Mouse (Mus musculus) monocyte, adult 2 months (primary cell): Measurements from ENCODE around the gene Abcb1b.
A peak's percentile ranks its signal among the peaks of the same experiment; 100 is the strongest.
"Not testable (repeated sequence)": the region's sequence is repeated elsewhere in the genome, so short reads cannot be mapped to it uniquely, and the experiment has no call there.

Experiments
- DNase-seq, 2 experiments: peaks; one replicate each; pipeline ENCODE4 v3.0.0; 2022; ENCODE audit warnings: low spot score in 2 of 2, low read depth in 1 of 2

Gene Abcb1b

DNA sequence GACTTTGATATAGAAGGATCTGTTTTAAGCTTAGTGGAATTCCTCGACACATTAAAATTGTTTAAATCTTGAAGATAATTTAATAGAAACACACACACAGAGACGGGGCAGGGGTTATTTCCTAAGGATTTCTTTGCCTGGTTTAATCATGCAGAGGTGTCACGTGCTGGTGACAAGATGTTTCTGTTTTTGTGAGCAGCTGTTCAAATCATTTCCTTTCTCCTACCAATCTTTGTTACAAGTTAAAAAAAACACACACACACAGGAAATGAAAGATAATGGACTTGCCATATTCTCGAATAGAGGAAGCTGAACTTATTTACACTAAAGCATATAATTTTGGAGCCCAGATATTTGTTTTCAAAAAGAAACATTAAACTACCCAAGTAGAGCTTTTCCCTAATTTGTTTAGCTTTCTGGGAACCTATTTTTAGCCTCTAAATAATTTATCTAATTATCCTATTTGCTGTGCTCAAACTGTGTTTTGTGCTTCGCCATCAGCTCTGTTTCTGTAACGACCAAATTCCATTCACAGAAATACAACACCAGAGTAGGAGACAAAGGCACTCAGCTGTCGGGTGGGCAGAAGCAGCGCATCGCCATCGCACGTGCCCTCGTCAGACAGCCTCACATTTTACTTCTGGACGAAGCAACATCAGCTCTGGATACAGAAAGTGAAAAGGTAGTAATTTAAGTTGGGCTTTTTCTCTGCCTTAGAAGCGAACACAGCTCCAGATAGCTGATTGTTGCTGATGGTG is 65.8 kb downstream of the Abcb1b start:
- DNase-seq, result no peak

DNA sequence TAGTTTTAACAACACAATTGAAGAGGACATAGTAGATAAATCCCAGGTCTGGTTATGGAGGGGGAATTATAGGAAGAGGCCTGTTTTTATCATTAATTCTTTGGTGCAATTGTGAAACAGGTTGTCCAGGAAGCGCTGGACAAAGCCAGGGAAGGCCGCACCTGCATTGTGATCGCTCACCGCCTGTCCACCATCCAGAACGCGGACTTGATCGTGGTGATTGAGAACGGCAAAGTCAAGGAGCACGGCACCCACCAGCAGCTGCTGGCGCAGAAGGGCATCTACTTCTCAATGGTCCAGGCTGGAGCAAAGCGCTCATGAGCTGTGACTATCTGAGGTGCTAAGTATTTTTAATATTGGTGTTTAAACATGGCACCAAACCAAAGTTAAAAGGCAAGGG is 67.7 kb downstream of the Abcb1b start:
- not testable (repeated sequence) for DNase-seq

DNA sequence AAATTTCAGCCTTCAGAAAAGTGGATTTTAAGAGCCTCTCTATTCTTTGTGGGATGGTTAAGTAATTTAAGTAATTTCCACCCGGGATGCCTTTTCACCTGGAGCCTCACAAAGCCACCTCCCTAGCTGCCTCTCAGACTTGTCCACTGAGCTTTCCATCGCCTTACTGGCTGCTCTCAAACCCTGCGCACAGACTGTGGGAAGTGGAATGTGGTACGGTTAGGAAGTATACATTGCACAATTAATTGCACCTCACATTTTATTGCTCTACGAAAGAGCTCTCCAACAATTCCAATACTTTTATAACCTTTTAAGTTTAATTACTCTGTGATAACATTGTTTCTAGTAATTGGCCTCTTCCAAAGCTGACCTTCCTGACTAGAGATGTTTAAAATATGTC is 68.4 kb downstream of the Abcb1b start:
- DNase-seq, result no peak

DNA sequence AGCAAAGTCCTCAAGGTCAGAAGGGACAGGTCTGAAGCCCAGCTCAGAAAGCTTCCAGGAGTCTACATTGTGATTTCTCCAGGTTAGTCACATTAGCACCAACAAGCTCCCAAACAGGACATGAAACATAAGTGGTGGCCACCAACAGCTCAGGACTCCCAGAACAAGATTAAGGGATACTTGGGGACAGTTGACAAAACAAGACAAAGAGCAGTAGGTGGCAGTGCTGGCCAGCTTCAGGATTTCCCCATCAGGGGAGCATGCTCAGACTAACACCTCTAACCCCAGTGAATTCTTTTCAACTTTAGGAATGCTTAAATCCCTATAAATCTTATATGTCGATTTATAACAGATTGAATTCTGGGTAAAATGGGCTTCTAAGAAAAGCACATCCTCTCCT is 70.1 kb downstream of the Abcb1b start:
- no peak for DNase-seq

DNA sequence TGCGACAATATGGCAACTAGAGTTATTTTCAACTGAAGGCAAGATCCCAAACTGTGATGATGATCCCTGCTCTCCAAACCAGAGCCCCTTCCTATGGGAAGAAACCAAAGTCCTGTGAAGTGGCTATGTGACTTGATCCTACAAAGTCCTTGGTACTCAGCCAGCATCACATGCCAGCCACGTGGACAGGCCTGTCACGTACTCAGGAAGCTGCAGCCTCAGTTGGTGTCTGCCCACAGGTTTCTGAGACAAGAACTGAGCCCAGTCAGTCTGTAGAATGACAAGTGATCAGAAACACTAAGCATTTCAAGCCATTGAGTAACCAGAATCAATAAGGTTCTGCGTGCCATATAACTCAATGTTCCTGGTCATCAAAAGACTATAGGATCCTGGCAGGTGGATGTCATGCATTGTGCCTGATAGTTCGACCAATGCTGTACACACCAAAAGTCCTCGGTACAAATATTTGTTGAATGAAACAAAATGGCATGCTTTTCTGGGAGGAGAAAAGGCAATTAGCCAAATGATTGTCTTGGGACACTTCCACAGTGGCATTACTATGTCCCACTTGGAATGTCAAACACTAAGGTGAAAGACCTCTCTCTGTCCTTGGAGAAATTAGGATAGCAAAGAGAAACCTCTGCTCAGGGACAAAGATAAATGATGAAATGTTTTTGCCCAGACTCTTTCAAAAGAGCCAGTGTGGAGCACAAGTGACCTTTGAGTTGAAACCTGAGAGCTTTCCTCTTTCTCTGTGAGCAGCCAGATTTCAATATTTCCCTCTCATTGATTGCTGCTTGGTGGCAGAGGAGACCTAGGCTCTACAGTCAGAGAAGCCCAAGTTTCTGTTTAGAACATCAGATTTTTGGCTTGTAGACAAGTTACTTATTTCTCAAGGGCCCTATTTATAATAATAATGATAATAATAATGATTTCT is 75.3 kb downstream of the Abcb1b start:
- no peak for DNase-seq

DNA sequence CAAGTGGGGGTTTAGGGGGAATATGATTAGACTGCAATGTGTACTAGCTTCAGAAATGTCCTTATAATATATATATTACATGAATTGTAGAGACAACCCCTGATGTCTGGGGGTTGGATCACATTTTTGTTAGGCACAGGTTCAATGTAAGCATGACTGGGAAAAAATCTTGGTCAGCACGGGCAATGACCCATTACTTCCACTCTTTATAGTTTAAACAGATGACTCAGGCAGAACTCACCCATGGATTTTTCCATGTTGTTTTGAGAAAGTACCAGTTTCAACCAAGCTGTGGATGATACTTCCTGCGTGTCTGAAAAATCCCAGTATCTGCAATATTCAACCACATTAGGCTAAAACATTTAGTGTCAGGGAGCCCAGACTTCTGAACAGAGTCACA is 79.1 kb downstream of the Abcb1b start:
- DNase-seq, result no peak

DNA sequence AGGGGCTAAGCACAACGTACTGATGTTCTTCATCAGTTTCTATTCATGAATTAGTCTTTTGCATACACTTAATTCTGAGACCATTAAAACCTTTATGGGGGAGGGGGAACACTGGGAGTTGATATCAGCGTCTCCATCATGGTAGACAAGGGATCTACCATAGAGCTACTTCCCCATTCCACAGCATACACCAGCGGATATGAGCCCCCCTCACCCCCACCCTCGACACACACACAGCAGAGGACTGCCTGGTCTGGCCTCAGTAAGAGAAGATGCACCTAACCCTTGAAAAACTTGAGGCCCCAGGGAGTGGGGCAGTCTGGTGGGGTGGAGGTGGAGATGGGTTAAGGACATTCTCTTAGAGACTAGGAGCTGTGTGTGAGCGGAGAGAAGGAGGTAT is 79.9 kb downstream of the Abcb1b start:
- no peak for DNase-seq

DNA sequence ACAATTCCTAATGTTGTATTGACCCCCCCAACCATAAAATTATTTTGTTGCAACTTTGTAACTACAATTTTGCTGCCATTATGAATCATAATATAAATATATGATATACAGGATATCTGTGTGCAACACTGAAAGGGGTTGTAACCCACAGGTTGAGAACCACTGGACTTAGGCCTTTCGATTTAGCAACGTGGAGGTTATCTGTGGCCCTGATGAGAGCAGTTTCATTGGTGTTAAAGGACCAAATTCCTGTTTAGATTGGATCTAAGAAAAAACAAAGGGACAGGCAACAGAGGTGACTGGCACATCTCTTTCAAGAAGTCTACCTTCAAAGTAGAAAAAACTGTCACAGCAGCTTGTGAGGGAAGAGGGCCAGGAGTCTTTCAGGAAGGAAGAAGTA is 87.9 kb downstream of the Abcb1b start:
- DNase-seq, result no peak

DNA sequence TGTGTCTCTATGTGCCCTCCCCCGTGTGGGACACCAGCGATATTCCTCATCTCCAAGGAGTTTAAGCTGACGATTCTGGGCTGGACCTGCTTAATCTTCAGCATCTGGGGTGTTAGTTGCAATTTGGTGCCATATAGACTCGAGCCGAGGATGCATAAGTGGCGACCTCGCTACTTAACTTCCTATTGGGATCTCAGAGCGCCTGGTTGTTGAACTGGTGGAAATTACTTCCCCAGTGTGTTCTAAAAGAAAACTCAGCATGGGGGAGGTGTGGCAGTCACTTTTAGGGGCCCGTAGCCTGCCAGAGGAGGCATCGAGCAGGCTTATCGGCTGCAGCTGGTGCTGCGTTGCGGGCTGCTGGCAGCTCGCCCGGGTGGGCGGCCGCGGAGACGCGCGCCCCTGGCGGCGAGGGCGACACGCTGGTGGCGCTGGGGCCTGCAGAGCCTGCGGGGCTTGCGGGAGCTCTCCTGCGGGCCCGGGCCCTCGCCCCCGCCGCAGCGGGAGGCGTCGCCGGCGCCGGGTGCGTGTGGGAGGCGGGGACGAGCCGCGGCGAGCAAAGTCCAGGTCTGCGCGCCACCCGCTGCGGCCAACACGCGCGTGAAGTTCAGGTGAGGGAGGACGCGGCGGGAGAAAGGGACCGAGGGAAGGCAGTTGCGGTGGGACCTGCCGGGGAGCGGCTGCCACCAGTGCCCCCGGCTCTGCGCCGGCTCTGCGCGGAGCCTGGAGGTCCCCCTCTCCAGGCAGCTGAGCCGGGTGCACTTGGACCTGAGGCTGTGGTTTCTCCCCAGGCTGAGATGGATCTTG is 95.6 kb downstream of the Abcb1b start, which contains the start of gene Abcb4:
Gene Abcb4 (plus strand): TSS at position 418 of the 804 bp plus-strand sequence.
- DNase-seq, result peak in 1 of 2 experiments; percentile 9

DNA sequence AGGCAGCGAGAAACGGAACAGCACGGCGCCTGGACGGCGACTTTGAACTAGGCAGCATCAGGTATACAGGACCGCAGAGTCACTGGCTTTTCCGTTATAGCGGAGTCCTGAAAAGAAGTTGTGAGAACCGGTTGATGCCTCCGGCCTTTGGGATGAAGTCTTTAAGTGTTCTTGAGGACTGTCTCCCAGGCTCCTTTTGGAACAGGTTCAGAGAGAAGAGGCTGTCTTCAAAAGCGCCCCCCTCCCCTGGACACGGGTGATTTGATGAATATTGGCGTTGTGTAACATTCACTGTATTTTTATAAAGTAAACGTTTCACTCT is 96.1 kb downstream of the Abcb1b start:
- DNase-seq, result no peak

DNA sequence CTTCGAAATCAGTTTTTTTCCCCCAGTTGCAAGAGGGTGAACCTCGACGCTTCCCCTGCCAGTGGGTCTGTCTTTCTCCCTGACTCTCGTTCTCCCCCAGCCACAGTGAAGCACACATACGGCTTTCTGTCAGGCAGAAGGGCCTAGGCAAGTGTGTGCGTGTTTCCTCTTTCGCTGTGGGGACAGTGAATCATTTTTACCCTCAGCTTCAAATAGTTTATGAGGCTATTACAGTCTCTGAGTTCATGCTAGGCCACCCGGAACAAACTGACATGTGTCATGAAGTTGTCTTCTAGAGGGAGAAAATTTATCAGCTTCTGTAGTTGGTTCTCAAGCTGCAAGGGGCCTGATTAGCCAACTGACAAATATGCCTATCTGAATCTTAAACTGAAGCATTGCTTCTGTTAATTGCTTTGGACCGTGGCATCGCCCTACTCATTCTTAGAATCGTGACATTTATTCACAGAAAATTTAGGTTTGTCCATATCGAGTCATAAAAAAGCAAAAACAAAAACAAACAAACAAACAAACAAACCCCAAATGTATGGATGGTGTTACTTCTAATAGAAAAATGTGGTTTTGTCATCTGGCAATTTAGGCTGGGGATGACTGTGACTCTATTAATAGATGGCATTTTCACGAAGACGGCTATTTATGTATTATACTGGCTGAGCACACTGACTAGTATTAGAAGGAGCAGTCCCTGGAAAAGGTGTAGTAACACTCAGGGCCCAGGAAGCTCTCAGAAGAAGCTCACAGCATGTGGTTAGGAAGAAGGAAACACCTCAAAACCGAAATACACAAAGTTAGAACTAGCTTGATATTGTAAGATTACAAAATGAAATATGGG is 96.9 kb downstream of the Abcb1b start:
- DNase-seq, result no peak

DNA sequence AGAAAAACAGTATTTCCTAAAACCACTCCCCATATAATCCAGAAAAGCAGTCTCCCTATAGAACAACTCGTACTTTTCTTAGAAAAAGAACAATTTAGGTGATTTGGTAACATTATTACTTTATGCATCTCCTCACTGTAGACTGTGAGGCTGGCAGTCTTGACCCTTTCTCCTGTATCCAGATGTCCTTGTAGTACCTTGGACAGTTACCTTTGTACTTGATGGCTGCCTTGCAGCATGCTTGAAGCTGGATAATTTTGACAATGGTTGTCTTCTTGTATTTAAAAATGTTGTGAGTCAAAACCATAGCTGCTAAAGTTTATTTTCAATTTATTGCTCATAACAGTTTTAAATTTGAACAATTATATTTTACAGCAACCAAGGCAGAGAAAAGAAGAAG is 98.3 kb downstream of the Abcb1b start:
- no peak for DNase-seq

DNA sequence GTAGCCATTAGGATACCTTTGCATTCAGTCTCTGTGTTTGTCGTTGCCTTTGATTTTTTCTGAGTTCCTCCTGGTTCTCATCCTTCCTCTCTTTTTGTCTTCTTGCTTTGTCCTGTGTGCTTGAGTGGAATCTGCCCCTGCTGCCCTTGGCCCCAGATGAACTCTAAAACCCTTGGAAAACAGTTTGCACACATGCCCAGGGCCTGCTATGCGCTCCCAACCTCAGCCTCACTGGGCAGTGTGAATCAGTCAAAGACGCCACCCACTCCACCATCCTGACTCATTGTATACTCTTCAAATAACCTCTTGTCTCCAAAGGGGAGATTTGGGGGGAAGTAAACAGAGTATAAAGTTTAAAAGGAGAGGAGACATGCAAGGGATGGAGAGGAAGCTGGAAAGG is 100.3 kb downstream of the Abcb1b start:
- no peak for DNase-seq

DNA sequence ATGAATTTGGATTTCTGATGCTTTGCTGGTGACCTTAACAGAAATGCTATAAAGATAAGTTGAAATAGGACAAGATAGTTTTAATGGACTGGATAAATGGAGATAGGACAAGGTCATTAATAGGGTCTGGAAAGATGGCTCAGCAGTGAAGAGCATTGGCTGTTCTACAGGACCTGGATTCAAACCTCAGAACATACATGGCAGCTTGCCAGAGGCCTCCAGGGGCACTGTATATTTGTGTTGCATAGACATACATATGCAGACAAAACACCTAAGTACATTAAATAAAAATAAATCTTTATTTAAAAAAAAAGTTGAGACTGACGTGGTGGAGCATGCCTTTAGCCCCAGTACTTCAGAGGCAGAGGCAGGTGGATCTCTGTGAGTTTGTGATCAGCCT is 103.1 kb downstream of the Abcb1b start:
- no peak for DNase-seq

DNA sequence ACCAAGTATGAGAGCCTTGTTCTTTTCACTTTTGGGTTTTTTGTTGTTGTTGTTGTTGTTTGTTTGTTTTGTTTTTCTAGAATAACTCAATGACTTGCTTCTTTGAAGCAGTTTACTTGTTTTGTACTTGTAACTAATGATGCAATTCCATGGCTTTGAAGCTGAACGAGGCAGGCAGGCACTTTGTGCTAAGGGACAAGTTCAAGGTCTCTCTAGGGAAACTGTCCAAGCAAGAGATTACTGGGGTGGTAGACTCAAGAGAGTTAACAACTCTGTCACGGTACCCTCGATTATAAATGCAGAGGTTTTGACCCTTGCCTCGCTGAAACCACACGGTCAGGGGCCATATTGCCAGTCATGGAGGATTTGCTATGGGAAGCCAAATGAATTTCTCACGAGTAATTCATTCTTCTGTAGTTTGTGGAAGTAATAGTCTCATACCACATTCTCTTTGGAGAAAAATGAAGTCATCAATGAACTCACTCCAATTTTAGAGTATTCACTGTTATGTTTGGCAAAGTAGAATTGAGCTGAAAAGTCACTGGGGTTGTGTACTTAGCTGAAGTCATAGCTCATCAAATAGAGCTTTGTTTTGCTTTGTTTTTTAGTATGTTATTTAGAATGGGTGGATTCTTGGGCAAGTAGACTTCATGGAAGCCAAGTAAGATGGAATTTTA is 104.3 kb downstream of the Abcb1b start:
- DNase-seq, result no peak

DNA sequence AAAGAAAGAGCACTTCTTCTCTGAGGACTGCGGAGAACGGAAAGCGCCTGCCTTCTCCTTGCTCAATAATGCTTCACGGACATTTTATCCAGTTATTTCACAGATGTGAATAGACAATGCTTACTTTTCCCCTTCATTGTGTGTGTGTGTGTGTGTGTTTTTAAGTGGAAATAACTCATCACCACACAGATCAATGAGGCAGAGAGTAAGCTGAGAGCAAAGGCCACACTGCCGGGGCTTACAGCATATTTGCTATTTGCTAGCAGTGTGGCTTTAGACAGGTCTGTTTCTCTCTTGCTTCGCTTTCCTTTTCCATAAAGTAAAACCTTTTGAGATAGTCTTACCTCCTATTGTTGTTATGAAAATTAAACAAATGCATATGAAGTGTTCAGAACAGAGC is 106.6 kb downstream of the Abcb1b start:
- DNase-seq, result no peak

DNA sequence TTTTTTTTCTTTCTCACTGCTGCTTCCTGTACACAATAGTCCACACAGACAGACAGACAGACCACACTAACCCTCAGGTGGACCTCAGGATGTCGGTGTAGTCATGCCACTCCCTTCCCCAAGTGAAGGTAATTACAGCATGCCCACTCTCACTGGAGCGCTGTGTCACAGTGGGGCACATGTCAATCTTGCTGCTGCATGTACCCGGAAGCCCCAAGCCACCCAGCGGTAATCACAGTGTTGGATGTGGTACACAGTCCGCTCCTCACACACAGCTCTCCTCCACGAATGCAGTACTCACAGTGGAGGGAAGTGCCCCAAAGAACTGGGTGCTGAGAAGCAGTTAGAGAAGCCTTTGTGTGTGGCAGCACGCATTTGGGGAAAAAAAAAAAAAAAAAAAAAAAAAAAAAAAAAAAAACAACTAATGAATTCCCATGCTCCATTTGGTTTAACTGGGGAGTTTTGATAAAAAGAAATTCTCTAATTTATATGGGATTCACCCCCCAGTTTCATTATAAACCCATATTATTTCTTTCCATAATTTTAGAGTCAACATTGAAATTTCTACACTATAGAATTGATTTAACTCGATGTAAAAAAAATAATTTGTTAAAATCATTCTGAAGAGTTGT is 113.7 kb downstream of the Abcb1b start:
- DNase-seq, result no peak
